Mouse (Mus musculus): Measurements from ENCODE around the gene Col27a1.

The Col27a1 gene

DNA sequence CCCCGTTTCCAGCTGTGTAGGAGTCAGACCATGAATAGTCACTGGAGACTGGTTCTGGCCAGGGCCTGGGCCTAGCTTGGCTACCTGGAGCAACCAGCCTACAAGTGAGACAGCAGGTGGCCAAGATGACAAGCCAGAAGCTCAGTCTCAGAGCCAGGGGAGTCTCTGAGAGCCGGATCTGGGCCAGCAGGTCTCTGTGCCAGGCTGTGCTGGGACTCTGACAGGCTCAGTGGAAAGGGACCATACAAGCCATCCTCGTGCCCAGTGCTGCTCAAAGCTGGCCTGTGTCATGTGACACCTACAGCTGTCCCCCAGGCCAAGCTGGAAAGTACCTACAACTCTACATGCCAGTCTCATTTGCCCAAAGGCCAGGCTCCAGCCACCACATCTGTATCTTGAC is 94.5 kb downstream of the Col27a1 start:
- DNase-seq (ENCODE audit: low read depth, low spot score), result no peak

DNA sequence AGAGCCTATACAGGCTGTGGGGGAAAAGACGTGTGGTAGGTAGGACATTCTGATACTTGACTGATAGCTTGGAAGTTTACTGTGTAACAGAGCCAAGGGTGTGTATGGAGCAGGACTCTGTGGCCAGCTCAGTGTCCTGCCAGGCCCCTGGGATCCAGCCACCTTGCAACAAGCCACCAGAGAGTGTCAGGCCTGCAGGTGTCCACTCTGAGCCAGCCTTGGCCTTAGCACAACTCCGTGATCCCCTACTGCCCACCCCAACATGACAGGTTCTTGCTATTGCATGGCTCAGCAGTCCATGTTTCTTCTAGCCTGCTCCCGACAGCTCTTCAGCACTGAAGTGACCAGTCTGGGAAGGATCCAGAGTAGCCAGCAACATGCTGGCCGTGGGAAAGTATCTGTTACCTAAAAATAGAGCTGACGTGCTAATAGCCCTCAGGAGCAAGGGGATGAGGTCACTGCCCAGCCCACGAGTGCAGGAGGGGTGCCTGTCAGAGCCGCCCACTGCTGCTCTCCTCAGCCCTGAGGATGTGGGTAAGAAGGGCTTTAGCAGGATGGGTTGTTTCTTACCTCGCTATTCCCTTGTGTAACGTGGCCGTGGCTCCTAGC is 96.5 kb downstream of the Col27a1 start:
- DNase-seq (ENCODE audit: low read depth, low spot score), result no peak

DNA sequence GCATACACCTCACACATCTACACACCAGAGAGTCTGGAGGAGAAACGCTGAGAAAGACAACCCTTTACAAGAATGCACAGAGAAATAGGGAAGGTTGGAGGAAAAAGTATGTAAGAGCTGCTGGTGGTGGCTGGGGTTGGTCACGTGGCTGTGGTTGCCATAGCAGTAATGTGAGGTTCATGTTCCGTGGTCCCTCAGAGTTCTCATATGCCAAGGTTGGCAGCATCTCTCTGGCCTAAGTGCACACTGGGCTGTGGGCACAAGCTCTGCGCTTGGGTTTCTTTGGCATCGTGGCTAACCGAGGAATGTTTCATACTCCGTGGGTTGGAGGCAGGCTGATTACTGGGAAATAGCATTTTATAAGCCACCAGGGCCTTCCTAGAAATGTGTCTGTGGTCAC is 97.6 kb downstream of the Col27a1 start:
- no peak for DNase-seq (ENCODE audit: low read depth, low spot score)

DNA sequence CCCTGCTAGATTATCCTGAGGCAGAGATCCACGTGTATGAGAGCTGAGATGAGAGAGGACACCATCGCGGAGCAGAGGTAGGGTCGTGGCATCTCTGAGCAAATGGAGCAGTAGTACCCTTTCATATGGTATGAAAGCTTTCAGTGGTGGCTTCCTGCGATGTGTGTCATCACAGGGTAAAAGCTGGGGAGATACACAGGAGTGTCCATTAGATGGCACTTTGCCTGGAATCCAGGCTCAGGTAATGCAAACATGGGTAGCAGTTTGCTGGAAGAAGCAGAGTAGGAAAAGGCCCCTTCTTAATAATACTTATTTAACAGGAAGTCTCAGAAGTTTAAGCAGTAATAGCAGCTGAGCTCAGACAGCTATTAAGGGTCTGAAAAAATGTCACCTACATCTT is 100.3 kb downstream of the Col27a1 start:
- no peak for DNase-seq (ENCODE audit: low read depth, low spot score)

DNA sequence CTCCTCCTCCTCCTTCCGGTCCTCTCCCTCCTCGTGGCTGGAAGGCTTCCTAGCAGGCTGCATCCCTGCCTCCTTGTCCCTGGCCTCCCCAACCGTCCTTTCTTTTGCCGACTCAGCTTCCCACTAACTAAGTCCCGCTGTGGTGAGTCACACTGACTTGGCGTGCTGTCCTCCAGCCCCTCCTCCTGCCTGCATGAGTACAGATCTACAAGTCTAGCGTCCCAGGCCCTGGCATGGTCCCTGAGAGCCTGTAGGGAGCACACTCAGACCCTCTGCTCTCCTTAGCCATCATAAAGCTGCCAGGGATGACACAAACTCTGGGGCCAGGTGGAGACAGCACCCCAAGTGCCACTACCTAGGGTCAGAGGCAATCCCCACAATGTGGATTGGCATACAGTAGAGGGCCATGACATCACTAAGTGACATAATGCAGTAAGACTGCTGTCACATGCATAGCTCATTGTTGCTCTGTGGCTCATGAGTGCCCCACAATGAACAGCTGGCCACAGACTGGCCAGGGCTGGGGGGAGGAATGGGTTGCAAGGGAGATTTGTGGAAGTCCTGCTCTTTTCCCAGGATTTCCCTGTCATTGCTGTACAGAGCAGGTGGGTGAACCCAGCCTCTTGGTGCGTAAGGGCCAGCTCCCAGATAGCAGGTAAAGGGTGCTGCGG is 102.4 kb downstream of the Col27a1 start:
- no peak for DNase-seq (ENCODE audit: low read depth, low spot score)

DNA sequence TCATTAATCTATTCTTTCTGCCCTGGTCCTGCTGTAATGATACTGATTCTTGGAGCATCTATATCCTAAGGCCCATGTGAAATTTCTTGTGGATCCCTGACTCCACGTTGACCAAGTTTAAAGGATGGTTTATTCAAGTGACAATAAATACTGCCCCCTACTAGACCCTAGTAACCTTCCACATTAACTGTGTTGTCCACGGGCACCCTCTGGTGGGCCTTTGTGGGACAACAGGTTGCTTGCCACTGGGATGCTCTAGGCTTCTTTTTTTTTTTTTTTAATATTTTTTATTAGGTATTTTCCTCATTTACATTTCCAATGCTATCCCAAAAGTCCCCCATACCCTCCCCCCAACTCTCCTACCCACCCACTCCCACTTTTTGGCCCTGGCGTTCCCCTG is 105.8 kb downstream of the Col27a1 start:
- peak; percentile 25 for DNase-seq (ENCODE audit: low read depth, low spot score)

DNA sequence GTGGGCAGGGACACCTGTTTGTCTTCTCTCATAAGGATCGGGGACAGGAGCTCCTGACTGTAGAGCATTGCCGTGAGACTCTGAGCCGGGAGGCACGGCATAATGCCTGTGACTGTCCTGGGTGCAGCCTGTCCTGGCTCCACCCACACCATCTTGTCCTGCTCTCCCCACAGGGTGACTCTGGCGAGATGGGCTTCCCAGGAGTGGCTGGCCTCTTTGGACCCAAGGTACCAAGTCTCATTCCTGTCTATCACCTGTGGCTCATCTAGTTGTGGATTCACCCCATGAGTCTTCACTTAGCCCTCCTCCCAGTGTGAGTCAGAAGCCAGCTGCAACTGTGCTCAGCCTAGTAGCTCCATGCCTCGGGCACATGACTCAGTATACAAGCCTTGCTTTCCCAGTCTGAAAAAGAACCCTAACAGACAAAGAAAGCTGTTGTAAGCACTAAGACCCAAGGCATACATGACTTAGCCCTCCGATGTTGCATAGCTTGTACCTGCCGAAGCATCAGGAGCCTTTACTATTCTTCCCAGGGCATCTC is 109.5 kb downstream of the Col27a1 start:
- no peak for DNase-seq (ENCODE audit: low read depth, low spot score)

DNA sequence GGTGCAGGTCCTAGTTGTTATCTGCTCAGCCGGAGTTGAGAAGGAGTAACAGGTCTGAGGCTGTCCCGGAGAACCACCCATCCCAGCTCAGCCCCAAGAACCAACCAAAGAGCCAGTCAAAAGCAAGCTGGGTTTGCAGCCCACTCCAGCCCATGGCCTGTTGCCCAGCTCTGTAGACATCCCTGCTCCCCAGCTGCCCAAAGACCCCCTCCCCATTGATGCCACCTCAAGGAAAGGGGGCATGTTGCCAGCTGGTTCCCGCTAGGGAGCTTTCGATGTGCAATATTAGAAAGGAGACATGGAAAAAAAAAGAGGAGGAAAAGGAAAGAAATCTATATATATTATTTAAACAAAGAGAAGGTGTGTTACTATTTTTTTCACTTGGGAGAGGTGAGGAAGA is 119.6 kb downstream of the Col27a1 start:
- no peak for DNase-seq (ENCODE audit: low read depth, low spot score)

DNA sequence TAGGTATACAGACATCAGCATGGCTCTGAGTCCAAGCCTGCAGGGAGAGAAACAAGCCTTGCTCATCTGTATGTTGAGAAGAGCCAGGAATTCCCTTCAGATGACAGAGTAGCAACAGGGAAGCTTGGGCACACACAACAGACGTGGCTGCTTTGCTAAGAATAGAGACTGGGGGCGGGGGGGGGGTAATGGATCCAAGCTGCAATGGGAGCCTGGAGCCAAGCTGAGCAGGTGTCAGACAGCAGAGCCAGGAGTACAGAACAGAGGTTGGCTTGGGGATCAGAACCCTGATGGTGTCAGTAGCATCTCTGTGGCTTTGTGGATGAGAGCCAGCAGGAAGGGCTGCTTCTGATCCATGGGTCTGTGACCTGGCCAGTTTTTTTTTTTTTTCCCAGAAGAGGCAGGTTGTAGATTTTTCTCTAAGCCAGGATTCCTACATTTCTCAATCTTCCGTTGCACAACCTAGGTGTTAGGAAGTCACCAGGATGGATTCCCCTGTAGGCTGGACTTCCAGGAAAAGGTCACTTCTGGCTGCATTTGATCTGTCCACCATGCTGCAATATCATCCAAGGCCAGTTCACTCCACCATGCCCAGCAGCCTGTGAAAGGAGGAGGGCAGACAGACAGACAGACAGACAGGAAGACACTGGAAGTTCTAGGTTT is 124.7 kb downstream of the Col27a1 start:
- DNase-seq (ENCODE audit: low read depth, low spot score), result no peak

DNA sequence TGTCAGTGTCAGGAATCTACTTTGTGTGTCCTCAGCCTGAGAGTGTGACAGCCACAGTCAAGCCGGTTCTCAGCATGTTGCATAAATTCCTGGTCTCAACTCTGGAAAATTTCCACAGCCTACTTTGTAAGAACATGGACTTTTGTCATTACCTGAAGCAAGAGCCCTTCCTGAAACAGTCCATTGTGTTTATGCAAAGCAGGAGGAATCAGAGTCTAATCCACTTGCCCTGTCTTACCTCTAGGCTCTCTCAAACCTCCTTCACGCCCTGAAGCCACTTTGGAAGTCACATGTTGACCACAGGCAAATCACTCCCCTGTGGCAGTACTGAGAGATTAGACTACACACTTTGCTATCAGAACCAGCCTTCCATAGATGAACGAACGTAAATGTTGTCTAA is 128.7 kb downstream of the Col27a1 start:
- DNase-seq (ENCODE audit: low read depth, low spot score), result peak; percentile 43

DNA sequence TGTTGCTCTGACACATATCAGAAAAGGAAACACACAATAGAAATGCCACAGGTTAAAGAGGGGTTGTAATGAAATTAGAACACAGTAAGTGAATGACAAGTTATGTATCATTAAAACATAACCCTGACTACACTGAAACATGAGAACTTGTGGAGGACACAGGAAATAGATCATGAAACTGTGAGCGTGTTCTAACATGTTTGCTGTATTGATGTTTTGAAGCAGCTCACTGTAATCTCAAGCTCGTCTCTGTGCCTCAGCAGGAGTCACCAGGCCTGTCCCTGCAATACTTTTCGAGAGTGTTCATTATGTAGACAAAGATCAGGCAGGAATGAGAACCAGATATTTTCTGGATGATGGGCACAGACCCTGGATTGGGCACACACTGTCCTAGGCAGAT is 129.8 kb downstream of the Col27a1 start:
- DNase-seq (ENCODE audit: low read depth, low spot score), result no peak

DNA sequence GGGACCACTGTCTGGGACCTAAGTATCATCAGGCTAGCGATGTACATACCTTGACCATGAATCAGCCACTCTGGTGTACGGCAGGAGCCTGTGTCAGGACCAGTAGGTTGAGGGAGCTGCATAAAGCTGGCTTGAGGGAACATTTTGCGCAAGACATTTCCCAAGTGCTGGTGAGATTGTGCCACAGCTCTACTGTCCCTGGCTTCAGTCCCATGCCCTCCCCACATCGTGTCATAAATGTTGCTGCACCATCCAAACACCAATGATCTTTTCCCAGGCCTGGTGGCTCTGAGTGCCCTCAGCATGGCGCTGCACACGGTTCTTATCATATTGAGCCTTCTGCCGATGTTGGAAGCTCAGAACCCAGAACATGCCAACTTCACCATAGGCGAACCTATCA is 130.5 kb downstream of the Col27a1 start, which contains the start of gene Orm1:
Gene Orm1 (plus strand): TSS at position 266 of the 400 bp plus-strand sequence.
- no peak for DNase-seq (ENCODE audit: low read depth, low spot score)

DNA sequence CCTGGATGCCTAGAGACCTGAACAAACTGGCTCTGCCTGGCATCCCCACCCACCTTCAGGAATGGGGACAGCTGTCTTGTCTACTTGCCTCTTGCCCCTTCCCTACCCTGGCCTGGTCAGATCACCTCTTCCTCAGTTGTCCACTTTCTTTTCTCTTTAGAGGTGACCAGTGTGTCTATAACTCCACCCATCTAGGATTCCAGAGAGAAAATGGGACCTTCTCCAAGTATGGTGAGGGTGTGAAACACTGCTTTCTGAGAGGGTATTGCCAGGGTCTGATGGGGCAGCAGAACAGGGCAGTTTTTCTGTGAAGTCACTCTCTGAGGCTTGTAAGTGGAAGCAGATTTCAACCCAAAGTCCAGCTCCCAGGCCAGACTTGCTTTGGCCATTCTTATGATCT is 131.5 kb downstream of the Col27a1 start:
- no peak for DNase-seq (ENCODE audit: low read depth, low spot score)

DNA sequence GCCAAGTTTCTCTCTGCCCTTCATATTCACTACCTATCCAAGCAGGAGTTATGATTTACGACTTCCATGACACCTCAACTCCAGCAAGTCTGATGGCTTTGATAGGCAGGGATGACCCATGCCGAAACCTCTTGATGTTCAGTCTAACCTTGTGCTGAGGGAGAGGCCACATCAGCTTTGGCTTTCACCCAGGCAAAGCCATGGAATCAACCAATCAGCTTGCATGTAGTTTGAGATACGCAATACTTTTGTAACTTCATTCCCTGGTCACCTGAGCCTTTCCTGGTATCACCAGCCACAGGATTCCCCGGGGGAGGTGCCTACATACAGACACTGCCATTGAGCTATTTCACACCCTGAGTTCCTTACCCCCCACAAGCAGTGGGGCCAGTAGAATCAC is 132.9 kb downstream of the Col27a1 start:
- no peak for DNase-seq (ENCODE audit: low read depth, low spot score)

DNA sequence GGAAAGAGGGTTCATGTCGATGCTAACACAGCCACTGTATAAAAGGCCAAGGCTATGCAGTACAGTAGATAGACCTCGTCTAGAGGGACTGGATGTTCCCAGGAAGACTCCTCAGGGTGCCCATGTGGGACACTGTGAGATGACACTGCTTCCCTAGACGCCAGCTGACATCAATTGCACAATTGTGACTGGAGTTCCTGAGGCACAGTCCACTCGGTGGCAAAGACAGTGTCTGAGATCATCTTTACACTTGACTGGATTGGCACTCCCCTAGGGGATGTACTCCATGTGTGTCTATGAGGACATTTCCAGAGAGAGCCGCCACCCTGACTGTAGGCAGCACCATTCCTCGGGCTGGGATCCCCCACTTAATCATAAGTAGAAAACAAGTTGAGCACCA is 134.7 kb downstream of the Col27a1 start:
- no peak for DNase-seq (ENCODE audit: low read depth, low spot score)

DNA sequence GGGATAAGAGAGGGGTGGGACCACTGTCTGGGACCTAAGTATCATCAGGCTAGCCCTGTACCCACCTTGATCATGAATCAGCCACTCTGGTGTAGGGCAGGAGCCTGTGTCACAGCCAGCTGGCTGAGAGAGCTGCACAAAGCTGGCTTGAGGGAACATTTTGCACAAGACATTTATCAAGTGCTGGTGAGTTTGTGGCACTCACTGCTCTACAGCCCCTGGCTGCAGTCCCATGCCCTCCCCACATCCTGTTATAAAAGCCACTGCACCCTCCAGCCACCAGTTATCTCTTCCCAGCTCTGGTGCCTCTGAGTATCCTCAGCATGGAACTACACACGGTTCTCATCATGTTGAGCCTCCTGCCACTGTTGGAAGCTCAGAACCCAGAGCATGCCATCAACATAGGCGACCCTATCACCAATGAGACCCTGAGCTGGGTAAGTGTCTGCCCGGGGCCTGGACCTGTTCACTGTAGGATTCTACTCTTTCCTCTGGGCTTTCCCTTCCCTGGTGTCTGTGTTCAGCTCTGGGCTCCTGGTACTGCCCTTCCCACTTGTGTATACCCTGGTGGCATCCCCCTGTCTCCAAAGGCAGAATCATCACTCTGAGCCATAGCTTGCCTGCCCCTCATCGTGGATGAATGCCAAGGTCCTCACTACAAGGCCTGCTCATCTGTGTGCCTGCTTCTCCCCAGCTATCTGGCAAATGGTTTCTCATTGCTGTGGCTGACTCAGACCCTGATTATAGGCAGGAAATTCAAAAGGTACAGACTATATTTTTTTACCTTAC is 142.3 kb downstream of the Col27a1 start, which contains the start of gene Orm3:
Gene Orm3 (plus strand): TSS at position 286 of the 789 bp plus-strand sequence.
- DNase-seq (ENCODE audit: low read depth, low spot score), result no peak

DNA sequence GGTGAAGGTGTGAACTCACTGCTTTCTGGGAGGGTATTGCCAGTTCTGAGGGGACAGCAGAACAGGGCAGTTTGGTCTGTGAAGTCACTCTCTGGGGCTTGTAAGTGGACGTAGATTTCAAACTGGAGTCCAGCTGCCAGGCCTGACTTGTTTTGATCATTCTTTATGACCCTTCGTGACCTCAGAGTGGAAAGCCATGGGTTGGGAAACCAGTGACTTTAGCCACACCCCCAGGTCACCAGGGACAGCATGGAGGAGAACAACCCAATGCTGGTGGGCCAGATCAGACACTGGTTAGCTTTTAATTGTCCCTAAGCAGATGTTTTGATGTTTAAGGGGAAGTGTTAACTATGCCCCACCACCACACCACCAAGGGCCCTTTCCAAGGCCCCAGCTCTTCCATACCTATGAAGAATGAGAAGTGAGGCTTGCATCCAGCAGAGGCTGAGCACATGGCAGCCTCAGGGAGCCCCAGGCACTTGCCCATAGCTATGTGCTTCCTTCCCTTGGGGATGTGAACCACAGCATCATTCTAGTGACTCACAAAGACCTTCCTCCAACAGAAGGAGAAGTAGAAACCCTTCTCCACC is 143.3 kb downstream of the Col27a1 start:
- DNase-seq (ENCODE audit: low read depth, low spot score), result no peak

DNA sequence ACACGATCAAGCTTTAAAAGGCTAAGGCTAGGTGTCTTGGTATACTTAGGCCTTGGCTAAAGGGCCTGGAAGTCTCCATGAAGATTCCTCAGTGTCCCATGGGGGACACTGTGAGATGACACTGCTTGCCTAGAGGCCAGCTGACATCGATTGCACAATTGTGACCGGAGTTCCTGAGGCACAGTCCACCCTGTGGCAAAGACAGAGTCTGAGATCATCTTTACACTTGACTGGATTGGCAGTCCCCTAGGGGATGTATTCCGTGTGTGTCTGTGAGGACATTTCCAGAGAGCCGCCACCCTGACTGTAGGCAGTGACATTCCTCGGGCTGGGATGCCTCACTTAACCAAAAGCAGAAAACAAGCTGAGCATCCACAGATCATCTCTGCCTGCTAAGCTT is 146.1 kb downstream of the Col27a1 start:
- no peak for DNase-seq (ENCODE audit: low read depth, low spot score)

DNA sequence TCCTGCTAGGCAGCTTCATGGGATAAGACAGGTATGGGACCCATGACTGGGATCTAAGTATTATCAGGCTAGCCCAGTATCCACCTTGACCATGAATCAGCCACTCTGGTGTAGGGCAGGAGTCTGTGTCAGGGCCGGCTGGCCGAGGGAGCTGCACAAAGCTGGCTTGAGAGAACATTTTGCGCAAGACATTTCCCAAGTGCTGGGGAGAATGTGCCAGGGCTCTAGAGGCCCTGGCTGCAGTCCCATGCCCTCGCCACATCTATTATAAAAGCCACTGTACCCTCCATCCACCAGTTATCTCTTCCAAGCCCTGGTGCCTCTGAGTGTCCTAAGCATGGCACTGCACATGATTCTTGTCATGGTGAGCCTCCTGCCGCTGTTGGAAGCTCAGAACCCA is 148.3 kb downstream of the Col27a1 start, which contains the start of gene Orm2:
Gene Orm2 (plus strand): TSS at position 300 of the 400 bp plus-strand sequence.
- no peak for DNase-seq (ENCODE audit: low read depth, low spot score)

DNA sequence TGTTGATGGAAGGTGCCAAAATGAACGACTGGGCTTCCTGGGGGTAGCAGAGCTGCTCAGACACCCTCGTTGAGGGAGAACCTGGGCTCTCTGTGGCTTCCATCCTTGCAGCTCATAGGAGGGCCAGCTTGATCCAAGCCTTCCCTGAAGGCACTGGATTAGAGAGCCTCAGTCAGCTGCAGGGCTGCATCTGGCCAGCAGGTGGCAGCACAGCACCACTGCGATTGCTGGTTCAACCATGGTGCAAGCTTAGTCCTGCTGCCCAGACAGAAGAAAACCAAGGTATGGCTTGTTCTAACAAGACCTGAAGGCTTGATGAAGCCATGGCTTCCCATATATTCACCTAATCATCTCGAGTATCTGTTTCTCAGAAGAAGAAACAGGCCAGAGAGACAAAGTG is 154.8 kb downstream of the Col27a1 start:
- peak; percentile 64 for DNase-seq (ENCODE audit: low read depth, low spot score)

DNA sequence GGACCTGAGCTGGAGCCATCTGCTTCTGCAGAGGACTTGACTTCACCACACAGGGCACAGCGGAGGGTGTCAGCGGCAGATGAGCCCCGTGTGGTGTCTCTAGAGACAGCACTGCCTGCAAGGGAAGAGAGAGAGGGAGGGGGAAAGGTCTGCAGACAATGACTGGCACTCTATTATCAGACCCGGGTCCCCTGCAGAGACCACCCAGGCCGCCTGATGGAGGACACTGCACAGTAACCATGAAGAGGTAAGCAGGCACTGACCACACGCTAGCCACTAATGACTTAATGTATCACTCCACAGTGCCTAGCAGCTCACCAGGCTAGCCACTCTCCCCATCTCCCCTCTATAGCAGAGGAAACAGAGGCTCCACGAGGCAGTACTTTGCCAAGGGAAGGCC is 157.1 kb downstream of the Col27a1 start:
- DNase-seq (ENCODE audit: low read depth, low spot score), result no peak
